Mouse (Mus musculus): ENCODE data around the gene Serpinb8. TPM values are rescaled to one million over a fixed set of nuclear protein-coding genes. Genes with fewer than 3 reads are reported as not detected.

Gene Serpinb8
- total RNA-seq, 2 experiments from 2014 or later = 8.3 to 9.9 TPM

GRCm38 (mm10) chr1:107638056-107638455, 48.2 kb downstream of the Serpinb8 start:
- intact Hi-C loops (cut with DNase I) = no loop called here
- no peak for DNase-seq (ENCODE audit: low spot score in 2 of 2)

- intact Hi-C loops (cut with DNase I) = no loop called here
- no peak for DNase-seq (ENCODE audit: low spot score in 2 of 2)
Observed at GRCm38 (mm10) chr1:107638459-107638858, 48.7 kb downstream of the Serpinb8 start.

DNA sequence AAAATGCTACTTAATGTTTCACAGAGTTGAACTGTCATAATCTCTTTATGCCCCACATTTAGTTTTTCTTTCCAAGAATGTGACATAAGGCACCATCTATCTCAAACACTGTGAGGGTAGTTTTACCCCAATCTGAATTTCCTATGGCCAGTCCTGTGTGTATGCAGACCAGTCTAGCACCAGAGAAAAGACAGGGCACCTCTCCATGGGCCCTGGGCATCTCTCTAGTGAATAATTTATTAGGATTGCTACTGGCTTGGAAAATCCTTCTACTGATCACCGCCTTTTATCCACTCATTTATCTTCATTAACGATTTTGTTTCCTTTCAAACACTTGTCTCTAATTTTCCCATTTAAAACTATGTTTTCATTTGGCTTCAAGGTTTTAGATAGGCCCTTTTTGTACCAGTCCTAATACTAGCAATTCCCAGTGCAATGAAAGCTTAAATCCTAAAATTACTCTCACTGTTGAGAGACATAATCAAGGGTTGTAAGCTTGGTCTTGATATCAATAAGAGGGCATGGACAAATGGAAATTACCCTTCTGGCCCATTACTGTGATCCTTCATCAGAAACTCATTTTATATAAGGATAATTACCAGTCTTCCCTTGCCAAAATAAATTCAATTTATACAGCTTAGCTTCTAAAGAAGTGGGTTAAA, 52.8 kb downstream of the Serpinb8 start:
- intact Hi-C loops (cut with DNase I) = no loop called here
- DNase-seq (ENCODE audit: low spot score in 2 of 2) = no peak

DNA sequence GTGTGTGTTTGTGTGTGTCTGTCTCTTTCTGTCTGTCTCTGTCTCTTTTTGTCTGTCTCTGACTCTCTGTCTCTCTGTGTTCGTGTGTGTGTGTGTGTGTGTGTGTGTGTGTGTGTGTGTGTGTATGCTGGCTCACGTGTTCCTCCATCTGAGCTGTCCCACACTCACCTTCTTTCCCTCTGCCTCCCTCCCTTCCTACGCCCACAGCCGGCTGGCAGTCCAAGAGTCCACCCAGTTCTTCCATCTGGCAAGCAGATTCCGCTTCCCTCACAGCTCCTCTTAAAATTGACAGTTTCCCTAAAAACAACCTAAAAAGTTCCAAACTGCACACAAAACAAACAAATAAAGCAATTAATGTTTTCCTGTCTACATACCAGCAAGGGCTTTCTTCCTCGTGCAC, 55.3 kb downstream of the Serpinb8 start:
- intact Hi-C loops (cut with DNase I) = no loop called here
- peak; percentile 72 to 74 for DNase-seq (ENCODE audit: low spot score in 2 of 2)

GRCm38 (mm10) chr1:107657689-107658088, 67.9 kb downstream of the Serpinb8 start:
- DNase-seq (ENCODE audit: low spot score in 2 of 2) = no peak
- intact Hi-C loops (cut with DNase I) = no loop called here

Other genes with a start within 250 kb of the Serpinb8 start
- not detected for gene Serpinb11, start 228.8 kb upstream of the Serpinb8 start, total RNA-seq (2021)
- not detected for gene Serpinb7, start 190.4 kb upstream of the Serpinb8 start, total RNA-seq (2021)
- gene Serpinb2, start 78.6 kb upstream of the Serpinb8 start, total RNA-seq (2021) = under 1 TPM in 1 of 2 experiments, not detected in 1; 0.38 TPM

Measured in left cerebral cortex, postnatal 14 days (tissue).